Mouse (Mus musculus) heart, postnatal 0 days (tissue): ENCODE results near the gene Negr1.

Experiments
- CTCF ChIP-seq: IDR thresholded peaks from 2 replicates; pipeline ENCODE4 v1.5.1; 2016; ENCODE audit warnings: antibody characterized with exemption, control low read depth, low read depth
- EP300 ChIP-seq: IDR thresholded peaks from 2 replicates; pipeline ENCODE4 v1.6.1; 2016; ENCODE audit warnings: antibody characterized with exemption, low read depth

DNA sequence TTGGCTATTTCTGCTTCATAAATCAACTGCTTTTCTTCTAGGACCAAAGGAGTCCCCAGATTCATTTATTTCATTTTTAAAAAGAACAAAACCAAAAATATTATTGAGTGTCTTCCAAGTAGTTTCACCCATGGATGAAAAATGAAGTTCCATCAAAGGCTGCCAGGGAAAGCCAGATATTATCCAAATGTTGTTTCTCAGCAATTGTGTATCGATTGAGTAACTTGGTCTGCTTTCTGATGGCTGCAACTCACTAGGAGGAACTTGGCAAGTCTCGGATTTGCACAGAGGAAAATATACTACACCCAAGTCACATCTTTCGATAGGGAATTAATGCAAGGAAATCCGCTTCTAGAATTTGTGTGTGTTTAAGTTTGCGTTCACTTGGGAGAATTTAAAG lies 363.5 kb downstream of the Negr1 start:
- TF ChIP-seq EP300 (no peak), CTCF (no peak)
